Mouse (Mus musculus): ENCODE measurements around the gene Rufy2.
A peak's percentile ranks its signal among the peaks of the same experiment; 100 is the strongest.

Gene Rufy2

DNA sequence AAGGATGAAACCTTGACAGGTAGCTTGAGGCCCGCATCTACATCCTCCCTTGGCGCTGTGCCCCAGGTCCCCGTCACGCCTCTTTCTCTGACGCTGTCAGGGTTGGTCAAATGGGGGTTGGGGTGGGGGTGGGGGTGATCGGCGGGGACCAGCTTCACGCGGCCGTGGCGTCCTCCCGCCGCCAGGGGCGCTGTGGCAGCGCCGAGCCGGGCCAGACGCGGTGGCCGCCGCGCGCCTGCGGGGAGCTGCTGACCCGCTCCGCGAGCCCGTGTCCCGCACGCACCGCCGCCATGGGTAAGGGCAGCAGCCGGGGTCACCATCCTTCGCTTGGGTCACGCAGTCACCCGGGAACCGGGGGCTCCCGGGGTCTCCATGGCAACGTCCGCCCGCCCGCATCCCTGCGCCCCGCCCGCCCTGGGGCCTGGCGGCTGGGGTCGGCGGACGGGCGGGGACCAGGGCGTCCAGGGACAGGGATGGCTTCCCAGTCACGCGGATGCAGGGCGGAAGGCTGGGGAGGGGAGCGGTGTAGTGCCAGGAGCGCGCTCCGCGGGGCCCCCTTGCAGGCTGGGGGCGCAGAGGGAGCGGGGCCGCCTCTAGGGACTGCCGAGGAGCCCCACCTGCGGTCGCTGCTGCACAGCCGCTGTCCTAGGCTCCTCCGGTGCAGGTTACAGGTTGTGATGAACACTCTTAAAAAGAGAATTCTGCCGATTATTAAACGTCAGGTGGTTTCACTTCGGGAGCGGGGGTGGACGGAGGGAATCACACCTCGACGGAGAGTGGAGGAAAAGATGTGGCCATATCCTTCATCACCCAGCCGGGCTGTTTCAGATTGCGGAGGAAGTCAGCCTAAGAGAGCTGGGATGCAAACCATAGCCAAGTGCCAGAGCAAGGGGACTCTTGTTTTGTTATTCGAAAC, at the start of gene Rufy2:
Gene Rufy2, plus strand, starts transcription at position 185 of the 916 bp plus-strand sequence.
- peak; percentile 96 to 98 for DNase-seq

- no peak for DNase-seq
Observed at GRCm38 (mm10) chr10:62932381-62932780, 47.6 kb upstream of the Rufy2 start.

DNA sequence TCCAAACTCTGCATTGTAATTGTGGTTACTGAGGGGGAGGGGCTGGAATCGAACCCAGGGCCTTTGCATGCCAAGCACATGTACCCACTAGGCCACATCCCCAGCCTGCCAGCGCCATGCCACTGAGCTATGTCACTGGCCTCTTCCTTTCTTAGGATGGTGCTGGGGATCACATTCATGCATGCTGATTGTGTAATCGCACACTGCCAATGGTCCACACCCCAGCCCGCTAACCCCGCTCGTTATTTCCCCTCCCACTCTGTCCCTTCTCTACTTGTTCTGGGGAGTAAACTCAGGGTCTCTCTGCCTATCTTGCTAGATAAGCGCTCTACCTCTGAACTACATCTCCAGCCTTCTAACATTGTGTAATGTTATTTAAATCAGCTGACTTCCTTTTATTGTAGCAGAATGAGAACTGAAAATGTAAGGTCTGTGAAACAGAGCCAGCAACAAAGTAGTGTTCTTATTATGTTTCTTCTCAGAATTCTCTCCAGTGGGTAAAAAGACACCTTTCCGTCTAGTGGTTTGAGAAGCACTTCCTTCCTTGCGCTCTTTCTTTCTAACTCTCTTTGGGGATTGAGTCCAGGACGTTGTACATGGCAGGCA, 34.9 kb upstream of the Rufy2 start:
- no peak for DNase-seq

- peak; percentile 69 to 84 for DNase-seq
Observed at GRCm38 (mm10) chr10:62946738-62947471, 33.1 kb upstream of the Rufy2 start, which contains the start of gene Dna2. Gene Dna2, plus strand, starts transcription at chr10:62947026.

- no peak for DNase-seq
Observed at GRCm38 (mm10) chr10:62948551-62948950, 31.5 kb upstream of the Rufy2 start.

DNA sequence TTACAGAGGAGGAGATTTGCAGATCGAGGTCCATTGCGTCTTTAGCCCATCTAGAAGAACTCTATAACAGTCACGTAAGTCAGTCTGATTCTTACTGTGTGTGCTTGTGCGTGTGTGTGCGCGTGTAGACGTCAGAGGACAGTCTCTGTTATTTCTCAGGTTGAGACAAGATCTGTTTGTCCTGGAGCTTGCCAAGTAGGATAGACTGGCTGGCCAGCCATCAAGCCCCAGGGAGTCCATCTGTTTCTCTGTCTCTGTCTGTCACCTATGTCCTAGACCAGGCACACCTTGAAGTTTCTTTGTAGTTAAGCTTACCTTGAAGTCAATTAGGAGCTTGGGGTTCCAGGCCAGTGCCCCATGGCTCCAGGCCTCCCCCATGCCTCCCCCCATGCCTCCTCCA, 16.1 kb upstream of the Rufy2 start:
- peak; percentile 69 to 74 for DNase-seq

DNA sequence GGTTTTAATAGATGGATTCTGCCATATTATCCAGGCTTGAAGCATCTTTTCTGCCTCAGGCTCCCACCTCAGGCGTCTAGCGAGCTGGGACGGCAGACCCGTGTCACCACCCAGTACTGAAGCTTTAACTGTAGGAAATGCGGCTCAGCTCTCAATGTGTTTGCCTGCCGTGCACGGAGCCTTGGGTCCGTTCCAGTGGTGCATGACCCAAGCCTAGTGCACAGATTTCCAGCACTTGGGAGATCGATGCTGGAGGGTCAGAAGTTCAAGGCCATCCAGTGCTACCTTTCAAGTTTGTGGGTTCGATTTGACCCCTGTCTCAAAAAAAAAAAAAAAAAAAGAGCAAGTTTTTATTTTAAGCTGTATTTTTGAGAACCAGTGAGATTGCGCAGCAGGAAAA, 14.2 kb upstream of the Rufy2 start:
- no peak for DNase-seq

DNA sequence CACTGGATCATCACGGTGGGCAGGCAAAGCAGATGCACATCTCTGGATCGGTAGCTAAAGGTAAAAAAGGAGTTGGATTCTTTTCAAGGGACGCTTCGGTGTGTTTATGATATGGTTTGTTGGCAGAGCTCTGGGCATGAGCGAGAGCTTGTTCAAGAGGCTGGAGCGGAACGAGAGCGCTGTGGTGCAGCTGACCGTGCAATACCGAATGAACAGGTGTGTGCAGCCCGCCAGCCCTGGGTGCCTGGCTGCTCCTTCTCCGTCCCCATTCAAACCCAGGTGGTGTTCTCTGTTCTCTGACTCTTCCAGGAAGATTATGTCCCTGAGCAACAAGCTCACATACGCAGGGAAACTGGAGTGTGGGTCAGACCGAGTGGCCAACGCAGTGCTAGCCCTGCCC, 13.7 kb upstream of the Rufy2 start:
- DNase-seq, result peak; percentile 35 to 39

DNA sequence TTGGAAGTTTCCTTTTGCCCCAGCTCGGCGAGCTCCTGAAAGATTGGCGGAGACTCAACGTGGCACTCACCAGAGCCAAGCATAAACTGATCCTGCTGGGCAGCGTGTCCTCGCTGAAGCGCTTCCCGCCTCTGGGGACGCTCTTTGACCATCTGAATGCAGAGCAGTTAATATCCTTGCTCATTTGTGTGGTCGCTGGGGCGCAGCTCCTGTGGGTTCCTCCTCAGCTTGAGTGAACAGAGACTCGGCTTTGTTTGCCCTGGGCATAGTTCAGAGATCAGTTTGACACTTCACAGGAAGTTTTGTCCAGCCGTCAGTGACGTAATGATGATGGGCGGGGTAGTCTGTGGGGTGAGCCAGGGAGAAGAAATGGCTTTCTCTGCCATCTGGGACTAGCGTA, 8.2 kb upstream of the Rufy2 start:
- peak; percentile 55 to 60 for DNase-seq

GRCm38 (mm10) chr10:62979667-62980038, 370 bp upstream of the Rufy2 start:
- no peak for DNase-seq

DNA sequence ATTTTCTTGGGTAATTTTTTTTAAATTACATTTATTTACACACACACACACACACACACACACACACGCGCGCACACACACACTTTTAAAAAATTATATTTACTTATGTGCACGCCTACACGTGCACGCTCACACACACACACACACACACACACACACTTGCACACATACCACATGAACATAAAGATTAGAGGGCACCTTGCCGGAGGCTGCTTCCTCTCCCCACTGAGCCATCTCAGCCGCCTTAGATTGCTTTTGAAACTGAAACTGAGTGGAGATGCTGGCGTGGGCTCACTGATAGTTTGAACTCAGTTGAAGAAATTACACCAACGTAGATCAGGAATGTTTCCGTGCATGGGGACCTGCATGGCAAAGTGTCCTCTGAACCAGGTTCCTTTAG, 4.0 kb downstream of the Rufy2 start:
- no peak for DNase-seq

- DNase-seq, result peak in 1 of 2 experiments; percentile 35
Observed at GRCm38 (mm10) chr10:62984495-62984894, 4.5 kb downstream of the Rufy2 start.

DNA sequence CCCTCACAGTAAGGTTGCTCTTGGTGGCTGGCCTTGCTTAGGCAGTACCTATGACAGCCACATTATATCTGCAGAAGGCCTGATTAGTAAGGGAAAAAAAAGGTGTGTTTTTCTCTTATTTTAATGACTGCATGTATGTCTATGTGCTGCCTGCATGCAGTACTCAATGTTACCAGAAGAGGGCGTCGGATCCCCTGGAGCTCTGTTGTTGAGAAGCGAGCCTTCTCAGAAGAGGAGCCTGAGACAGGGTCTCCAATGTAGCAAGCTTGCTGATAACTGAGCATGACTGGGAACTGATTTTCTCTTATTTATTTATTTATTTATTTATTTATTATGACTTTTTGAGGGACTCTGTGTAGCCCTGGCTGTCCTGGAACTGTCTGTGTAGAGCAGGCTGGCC, 7.3 kb downstream of the Rufy2 start:
- no peak for DNase-seq

DNA sequence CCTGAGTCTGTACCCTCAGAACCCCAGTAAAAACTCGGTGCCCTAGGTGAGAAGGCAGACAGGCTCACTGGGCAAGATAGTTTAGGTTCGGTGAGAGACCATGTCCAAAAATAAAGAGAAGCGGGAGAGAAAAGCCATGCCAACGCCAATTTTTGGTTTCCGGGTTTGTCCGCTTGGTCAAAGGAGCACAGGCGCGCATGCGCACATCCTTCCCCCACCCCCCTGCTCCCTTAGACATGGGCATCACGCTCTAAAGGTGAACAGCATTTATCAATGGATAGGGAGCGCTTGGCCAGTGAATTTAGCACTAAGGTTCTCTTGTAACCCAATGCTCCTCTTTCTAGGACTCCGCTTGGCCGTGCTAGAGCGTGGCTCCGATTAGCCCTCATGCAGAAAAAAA, 10.6 kb downstream of the Rufy2 start:
- no peak for DNase-seq

DNA sequence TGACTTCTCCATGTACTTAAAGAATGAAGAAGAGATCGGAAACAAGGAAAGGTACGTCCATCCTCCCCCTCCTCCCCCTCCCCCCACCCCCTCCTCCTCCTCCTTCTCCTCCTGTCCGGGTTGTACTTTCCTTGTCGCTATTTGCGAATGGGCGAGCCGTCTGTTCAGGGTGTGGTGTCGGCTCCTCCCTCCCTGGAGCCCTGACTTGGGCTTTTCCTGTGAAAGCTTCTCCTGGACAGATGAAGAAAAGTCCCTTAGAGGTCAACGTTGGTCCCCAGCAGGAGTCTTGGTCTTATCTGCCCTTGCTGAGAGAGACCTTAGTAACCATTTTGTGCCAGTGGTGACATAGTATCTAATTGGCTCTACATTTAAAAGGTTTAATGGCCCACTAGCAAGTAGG, 14.0 kb downstream of the Rufy2 start:
- DNase-seq, result no peak

- DNase-seq, result no peak
Observed at GRCm38 (mm10) chr10:63000584-63000983, 20.6 kb downstream of the Rufy2 start.

DNA sequence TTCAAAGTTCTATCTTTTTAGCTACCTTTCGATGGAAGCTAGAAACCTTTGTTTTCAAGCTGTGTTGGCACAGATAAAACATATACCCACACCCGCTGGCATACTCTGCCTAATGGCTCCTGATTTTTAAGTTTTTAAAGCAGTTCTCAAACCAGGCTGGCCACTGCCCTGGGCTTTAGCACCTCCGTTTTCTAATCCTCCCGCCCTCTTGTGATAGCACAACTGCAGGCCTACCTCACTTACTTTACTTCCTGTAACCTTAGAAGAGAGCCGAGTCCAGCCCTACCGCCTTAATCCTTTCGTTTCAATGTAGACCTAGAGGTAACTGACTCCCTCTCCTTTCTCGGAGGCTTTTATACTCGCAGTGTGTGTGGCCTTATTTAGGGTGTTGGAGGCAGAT, 23.2 kb downstream of the Rufy2 start:
- DNase-seq, result no peak

DNA sequence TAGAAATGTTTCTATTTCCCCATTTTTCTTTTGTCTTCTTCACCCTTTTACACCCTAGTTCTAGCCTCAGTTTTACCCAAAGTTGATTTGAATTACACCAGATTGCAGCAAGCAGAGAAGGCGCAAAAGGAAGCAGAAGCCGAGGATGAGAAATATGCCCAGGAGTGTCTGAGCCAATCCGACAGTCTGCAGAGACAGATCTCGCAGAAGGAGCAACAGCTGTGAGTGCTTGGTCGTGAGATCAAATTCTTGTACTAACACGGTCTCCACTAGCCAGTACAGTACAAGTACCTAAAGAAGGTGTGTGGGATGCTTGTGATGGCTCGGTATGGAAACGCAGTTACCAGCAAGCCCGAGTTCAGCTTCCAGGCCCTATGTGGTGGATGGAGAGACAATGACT, 24.5 kb downstream of the Rufy2 start:
- no peak for DNase-seq

- DNase-seq, result no peak
Observed at GRCm38 (mm10) chr10:63008193-63008592, 28.2 kb downstream of the Rufy2 start.

DNA sequence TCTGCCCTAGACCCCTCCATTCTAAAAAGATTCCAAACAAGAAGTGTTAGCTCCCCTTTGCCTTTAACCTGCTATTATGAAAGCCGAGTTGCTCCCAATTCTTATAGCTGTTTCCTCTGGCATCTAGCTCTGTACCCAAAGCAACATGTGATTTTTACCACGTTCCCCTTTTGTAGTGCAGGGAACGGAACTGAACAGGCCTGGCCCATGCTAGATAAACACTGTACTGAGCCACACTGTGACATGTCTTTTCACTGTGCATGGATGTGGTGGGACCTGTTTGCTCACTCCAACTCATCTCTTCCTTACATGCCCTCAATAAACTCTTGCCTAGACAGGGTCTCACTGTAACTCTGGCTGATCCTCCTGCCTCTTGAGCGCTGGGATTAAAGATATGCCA, 30.2 kb downstream of the Rufy2 start:
- no peak for DNase-seq

- peak; percentile 50 to 63 for DNase-seq
Observed at GRCm38 (mm10) chr10:63011556-63011955, 31.5 kb downstream of the Rufy2 start.

- DNase-seq, result no peak
Observed at GRCm38 (mm10) chr10:63013476-63013875, 33.5 kb downstream of the Rufy2 start.

GRCm38 (mm10) chr10:63014168-63014567, 34.1 kb downstream of the Rufy2 start:
- no peak for DNase-seq

DNA sequence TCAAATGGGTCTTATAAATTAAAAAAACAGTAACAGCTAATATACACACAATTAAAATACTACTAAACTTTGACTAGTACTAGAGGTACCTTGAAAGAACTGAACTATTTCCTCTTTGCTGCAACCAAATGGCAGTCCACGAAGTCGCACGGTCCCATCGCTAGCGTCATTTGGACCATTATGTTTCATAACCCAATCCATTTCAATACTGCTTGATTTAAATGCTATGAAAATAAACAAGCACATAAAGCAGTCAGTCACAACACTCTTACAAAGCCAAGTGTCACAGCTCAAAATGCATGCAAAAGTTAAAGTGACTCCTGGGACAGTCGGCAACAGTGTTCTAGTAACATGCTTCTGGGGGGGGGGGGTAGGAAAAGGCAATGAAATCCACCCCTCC, 39.3 kb downstream of the Rufy2 start:
- no peak for DNase-seq

Data from cerebellum, adult 18-20 months (tissue).